Mouse (Mus musculus) right cerebral cortex, postnatal 14 days (tissue): ENCODE data around the gene Kmt2c.
A peak's percentile ranks its signal among the peaks of the same experiment; 100 is the strongest.
"Not testable (repeated sequence)": the region's sequence is repeated elsewhere in the genome, so short reads cannot be mapped to it uniquely, and the experiment has no call there.

ENCODE experiments used
- DNase-seq: peaks from one replicate; pipeline ENCODE4 v3.0.0; 2022

Gene Kmt2c

GRCm38 (mm10) chr5:25506041-25506440 lies 7.5 kb upstream of the Kmt2c start:
- DNase-seq, result no peak

GRCm38 (mm10) chr5:25500686-25501085 lies 2.1 kb upstream of the Kmt2c start:
- no peak for DNase-seq

- peak; percentile 99 for DNase-seq
These were observed 1.1 kb upstream of the Kmt2c start for GRCm38 (mm10) chr5:25499423-25500398.

- DNase-seq, result peak; percentile 75
These were observed 339 bp upstream of the Kmt2c start for GRCm38 (mm10) chr5:25498821-25499422.

GRCm38 (mm10) chr5:25497720-25498345 lies 750 bp downstream of the Kmt2c start:
- peak; percentile 46 for DNase-seq

GRCm38 (mm10) chr5:25497369-25497719 lies 1.2 kb downstream of the Kmt2c start:
- DNase-seq, result no peak

- no peak for DNase-seq
These were observed 1.9 kb downstream of the Kmt2c start for GRCm38 (mm10) chr5:25496652-25497051.

GRCm38 (mm10) chr5:25478863-25479262 lies 19.7 kb downstream of the Kmt2c start:
- no peak for DNase-seq

GRCm38 (mm10) chr5:25475789-25476188 lies 22.8 kb downstream of the Kmt2c start:
- no peak for DNase-seq

- no peak for DNase-seq
These were observed 26.5 kb downstream of the Kmt2c start for GRCm38 (mm10) chr5:25472070-25472469.

- no peak for DNase-seq
These were observed 36.6 kb downstream of the Kmt2c start for GRCm38 (mm10) chr5:25461956-25462355.

GRCm38 (mm10) chr5:25455432-25455831 lies 43.2 kb downstream of the Kmt2c start:
- not testable (repeated sequence) for DNase-seq

- no peak for DNase-seq
These were observed 45.9 kb downstream of the Kmt2c start for GRCm38 (mm10) chr5:25452691-25453090.

GRCm38 (mm10) chr5:25437508-25437907 lies 61.1 kb downstream of the Kmt2c start:
- DNase-seq, result no peak

GRCm38 (mm10) chr5:25436081-25436480 lies 62.5 kb downstream of the Kmt2c start:
- peak; percentile 36 for DNase-seq

- DNase-seq, result no peak
These were observed 76.0 kb downstream of the Kmt2c start for GRCm38 (mm10) chr5:25422576-25422975.

- DNase-seq, result peak; percentile 65
These were observed 78.0 kb downstream of the Kmt2c start for GRCm38 (mm10) chr5:25420601-25421000.

- DNase-seq, result no peak
These were observed 83.2 kb downstream of the Kmt2c start for GRCm38 (mm10) chr5:25415382-25415781.

- DNase-seq, result no peak
These were observed 101.9 kb downstream of the Kmt2c start for GRCm38 (mm10) chr5:25396727-25397126.

GRCm38 (mm10) chr5:25392655-25393054 lies 105.9 kb downstream of the Kmt2c start:
- DNase-seq, result no peak

- peak; percentile 10 for DNase-seq
These were observed 115.0 kb downstream of the Kmt2c start for GRCm38 (mm10) chr5:25383581-25383980.

GRCm38 (mm10) chr5:25379188-25379587 lies 119.4 kb downstream of the Kmt2c start:
- no peak for DNase-seq

GRCm38 (mm10) chr5:25368420-25368819 lies 130.2 kb downstream of the Kmt2c start:
- no peak for DNase-seq

- DNase-seq, result no peak
These were observed 131.5 kb downstream of the Kmt2c start for GRCm38 (mm10) chr5:25367126-25367525.
